Mouse (Mus musculus): ENCODE measurements at regions not wholly inside any gene's neighbourhood (a gene's known extent, or its start where the extent isn't known, plus 50 kb on each side); places are given as distances from the start of the nearest gene placed in this dataset.
A peak's percentile ranks its signal among the peaks of the same experiment; 100 is the strongest.

DNA sequence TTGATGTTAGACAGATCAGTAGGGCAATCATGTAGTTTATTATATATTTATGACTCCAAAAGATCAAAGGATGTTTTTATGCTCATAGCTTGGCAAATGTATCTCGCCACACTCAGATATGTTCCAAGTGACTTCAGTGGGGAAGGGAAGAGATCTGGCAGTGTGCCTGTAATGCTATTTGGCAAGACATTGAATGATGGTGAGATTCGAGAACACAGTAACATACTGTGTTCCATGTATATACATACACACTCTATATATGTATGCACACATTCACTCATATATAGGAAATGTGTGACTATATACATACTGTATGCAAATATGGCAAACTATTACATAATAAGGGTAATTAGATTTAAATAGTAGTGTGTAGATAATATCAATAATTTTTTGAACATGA, 577.3 kb upstream of the Arrdc4 start:
- ATAC-seq (ENCODE audit: low FRiP score) (no peak), DNase-seq (ENCODE audit: low spot score) (no peak)
- H3K9ac ChIP-seq: no peak overlapping the region
- H3K36me3 ChIP-seq (replicated peaks; ENCODE audit: control insufficient read depth, insufficient read depth): no peaks in the 10 kb centered on the region
- 75% methylated on average over 2 of the region's 2 CpGs for WGBS
- no peaks in the 10 kb centered on the region for H3K4me1 ChIP-seq (replicated peaks; ENCODE audit: control insufficient read depth, insufficient read depth, low read length)
- no peaks in the 10 kb centered on the region for H3K9me3 ChIP-seq (ENCODE audit: control insufficient read depth, low read length)
- H3K27ac ChIP-seq: no peak overlapping the region
- H3K4me2 ChIP-seq (replicated peaks): no peak overlapping the region
- H3K4me3 ChIP-seq (replicated peaks; ENCODE audit: low read length): no peak overlapping the region
- H3K27me3 ChIP-seq (ENCODE audit: control insufficient read depth, insufficient read depth, low read length): no peaks in the 10 kb centered on the region

GRCm38 (mm10) chr7:69277056-69277705, 528.1 kb upstream of the Arrdc4 start:
- no peak overlapping the region for H3K4me2 ChIP-seq (replicated peaks)
- no peak for ATAC-seq (ENCODE audit: low FRiP score)
- WGBS: 43% methylated on average over 4 of the region's 4 CpGs
- no peak for DNase-seq (ENCODE audit: low spot score)
- H3K36me3 ChIP-seq (replicated peaks; ENCODE audit: control insufficient read depth, insufficient read depth): no peaks in the 10 kb centered on the region
- H3K9ac ChIP-seq: no peak overlapping the region
- no peaks in the 10 kb centered on the region for H3K9me3 ChIP-seq (ENCODE audit: control insufficient read depth, low read length)
- H3K4me3 ChIP-seq (replicated peaks; ENCODE audit: low read length): no peak overlapping the region
- H3K27me3 ChIP-seq (ENCODE audit: control insufficient read depth, insufficient read depth, low read length): no peaks in the 10 kb centered on the region
- peaks cover 5% of the 10 kb centered on the region; the same call in 1 of the 2 replicates for H3K4me1 ChIP-seq (replicated peaks; ENCODE audit: control insufficient read depth, insufficient read depth, low read length)
- H3K27ac ChIP-seq: peak overlapping the region; percentile 59

- no peaks in the 10 kb centered on the region for H3K9me3 ChIP-seq (ENCODE audit: control insufficient read depth, low read length)
- H3K4me1 ChIP-seq (replicated peaks; ENCODE audit: control insufficient read depth, insufficient read depth, low read length): peaks cover 5% of the 10 kb centered on the region; the same call in 1 of the 2 replicates
- DNase-seq (ENCODE audit: low spot score) (no peak), ATAC-seq (ENCODE audit: low FRiP score) (no peak)
- H3K9ac ChIP-seq: no peak overlapping the region
- H3K36me3 ChIP-seq (replicated peaks; ENCODE audit: control insufficient read depth, insufficient read depth): no peaks in the 10 kb centered on the region
- no peak overlapping the region for H3K4me3 ChIP-seq (replicated peaks; ENCODE audit: low read length)
- WGBS: 65% methylated on average over 5 of the region's 5 CpGs
- H3K27me3 ChIP-seq (ENCODE audit: control insufficient read depth, insufficient read depth, low read length): no peaks in the 10 kb centered on the region
- H3K4me2 ChIP-seq (replicated peaks): no peak overlapping the region
- peak overlapping the region; percentile 59 for H3K27ac ChIP-seq
These were observed 527.5 kb upstream of the Arrdc4 start for GRCm38 (mm10) chr7:69276376-69277055.

DNA sequence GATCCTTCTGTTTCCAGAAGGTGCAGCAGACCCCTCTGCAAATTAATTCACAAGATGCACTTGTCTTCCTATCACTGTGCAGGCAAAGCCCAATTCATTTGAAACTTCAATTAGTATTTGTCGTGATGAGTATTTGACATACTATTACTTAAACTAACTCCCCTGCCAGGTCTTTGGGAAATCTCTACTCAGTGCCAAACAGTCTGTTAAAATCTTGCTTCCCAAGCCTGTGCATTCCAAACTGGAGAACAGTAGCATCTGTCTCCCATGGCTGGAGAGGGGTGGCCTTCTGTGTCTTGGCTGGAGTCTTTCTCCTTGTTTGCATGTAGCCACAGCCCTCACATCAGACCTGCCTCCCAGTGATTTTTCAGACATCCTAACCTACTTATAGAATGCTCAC, 524.6 kb upstream of the Arrdc4 start:
- Histone ChIP-seq H3K9me3 (ENCODE audit: control insufficient read depth, low read length) (no peaks in the 10 kb centered on the region), H3K27ac (no peak overlapping the region), H3K4me3 (replicated peaks; ENCODE audit: low read length) (no peak overlapping the region), H3K4me2 (replicated peaks) (no peak overlapping the region), H3K27me3 (ENCODE audit: control insufficient read depth, insufficient read depth, low read length) (no peaks in the 10 kb centered on the region), H3K4me1 (replicated peaks; ENCODE audit: control insufficient read depth, insufficient read depth, low read length) (peaks cover 5% of the 10 kb centered on the region; the same call in 1 of the 2 replicates), H3K9ac (no peak overlapping the region), H3K36me3 (replicated peaks; ENCODE audit: control insufficient read depth, insufficient read depth) (no peaks in the 10 kb centered on the region)
- DNase-seq (ENCODE audit: low spot score) (no peak), ATAC-seq (ENCODE audit: low FRiP score) (no peak)
- WGBS: 77% methylated on average over 1 of the region's 1 CpGs

DNA sequence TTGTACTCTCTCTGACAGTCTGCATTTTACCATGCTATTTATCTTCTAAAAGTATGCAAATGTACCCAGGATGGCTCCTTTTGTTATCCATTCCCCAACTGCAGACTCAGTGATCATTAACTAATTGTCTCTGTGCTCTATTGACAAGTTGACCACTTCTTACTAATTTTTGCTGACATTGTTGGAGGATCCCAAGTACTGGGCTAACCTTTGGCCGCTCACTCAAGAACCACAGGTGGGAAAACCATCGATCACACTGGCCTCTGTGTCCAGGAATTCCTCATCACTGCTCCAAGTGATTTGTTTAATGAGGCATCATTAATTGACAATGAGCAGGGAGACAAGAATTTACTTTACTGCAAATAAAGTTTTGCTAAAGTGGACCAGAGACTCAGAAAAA, 495.5 kb upstream of the Arrdc4 start:
- WGBS: 51% methylated on average over 2 of the region's 2 CpGs
- H3K4me2 ChIP-seq (replicated peaks): no peak overlapping the region
- no peak for ATAC-seq (ENCODE audit: low FRiP score)
- H3K4me3 ChIP-seq (replicated peaks; ENCODE audit: low read length): no peak overlapping the region
- no peaks in the 10 kb centered on the region for H3K4me1 ChIP-seq (replicated peaks; ENCODE audit: control insufficient read depth, insufficient read depth, low read length)
- no peak overlapping the region for H3K27ac ChIP-seq
- H3K36me3 ChIP-seq (replicated peaks; ENCODE audit: control insufficient read depth, insufficient read depth): no peaks in the 10 kb centered on the region
- H3K9me3 ChIP-seq (ENCODE audit: control insufficient read depth, low read length): no peaks in the 10 kb centered on the region
- H3K27me3 ChIP-seq (ENCODE audit: control insufficient read depth, insufficient read depth, low read length): no peaks in the 10 kb centered on the region
- no peak for DNase-seq (ENCODE audit: low spot score)
- no peak overlapping the region for H3K9ac ChIP-seq

DNA sequence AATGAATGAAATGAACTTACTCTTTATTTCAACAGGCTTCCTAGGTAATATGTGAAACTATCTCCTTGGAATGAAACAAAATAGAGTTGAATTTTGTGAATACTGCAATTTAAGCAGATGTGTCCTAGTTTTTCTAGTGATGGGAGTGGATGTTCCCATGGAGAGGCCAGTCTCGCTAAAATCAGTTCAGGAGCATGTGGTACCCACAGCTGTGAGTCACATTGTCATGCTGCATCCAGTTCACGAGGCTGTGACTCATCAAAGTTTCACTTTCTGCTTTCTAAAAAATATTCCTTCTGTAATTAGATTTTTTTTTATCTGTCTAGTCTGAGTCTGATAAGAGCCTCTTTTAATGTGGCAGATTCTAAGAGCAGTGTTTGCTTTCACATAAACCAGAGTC, 484.3 kb upstream of the Arrdc4 start:
- no peak for ATAC-seq (ENCODE audit: low FRiP score)
- WGBS: 89% methylated on average over 2 of the region's 2 CpGs
- no peak overlapping the region for H3K4me2 ChIP-seq (replicated peaks)

GRCm38 (mm10) chr7:69217871-69218270, 468.8 kb upstream of the Arrdc4 start:
- peak; percentile 53 for DNase-seq (ENCODE audit: low spot score)
- H3K4me2 ChIP-seq (replicated peaks): no peak overlapping the region
- no peak overlapping the region for H3K4me3 ChIP-seq (replicated peaks; ENCODE audit: low read length)
- H3K27ac ChIP-seq: no peak overlapping the region
- no peak overlapping the region for H3K9ac ChIP-seq
- 30% methylated on average over 6 of the region's 6 CpGs for WGBS
- H3K4me1 ChIP-seq (replicated peaks; ENCODE audit: control insufficient read depth, insufficient read depth, low read length): 0 out of 2 replicates have a peak, but pooled peaks cover 6% of the 10 kb centered on the region
- ATAC-seq (ENCODE audit: low FRiP score): peak; percentile 91
- no peaks in the 10 kb centered on the region for H3K9me3 ChIP-seq (ENCODE audit: control insufficient read depth, low read length)
- no peaks in the 10 kb centered on the region for H3K27me3 ChIP-seq (ENCODE audit: control insufficient read depth, insufficient read depth, low read length)
- no peaks in the 10 kb centered on the region for H3K36me3 ChIP-seq (replicated peaks; ENCODE audit: control insufficient read depth, insufficient read depth)

More for the DNA sequence above, 484.3 kb upstream of the Arrdc4 start:
- Histone ChIP-seq H3K4me3 (replicated peaks; ENCODE audit: low read length) (no peak overlapping the region), H3K9ac (no peak overlapping the region), H3K36me3 (replicated peaks; ENCODE audit: control insufficient read depth, insufficient read depth) (no peaks in the 10 kb centered on the region), H3K27me3 (ENCODE audit: control insufficient read depth, insufficient read depth, low read length) (no peaks in the 10 kb centered on the region), H3K4me1 (replicated peaks; ENCODE audit: control insufficient read depth, insufficient read depth, low read length) (no peaks in the 10 kb centered on the region), H3K27ac (no peak overlapping the region), H3K9me3 (ENCODE audit: control insufficient read depth, low read length) (no peaks in the 10 kb centered on the region)
- DNase-seq (ENCODE audit: low spot score): no peak
